Comparison of ENCODE assay signal across 14 mouse cellular contexts in the genomic region with DNA sequence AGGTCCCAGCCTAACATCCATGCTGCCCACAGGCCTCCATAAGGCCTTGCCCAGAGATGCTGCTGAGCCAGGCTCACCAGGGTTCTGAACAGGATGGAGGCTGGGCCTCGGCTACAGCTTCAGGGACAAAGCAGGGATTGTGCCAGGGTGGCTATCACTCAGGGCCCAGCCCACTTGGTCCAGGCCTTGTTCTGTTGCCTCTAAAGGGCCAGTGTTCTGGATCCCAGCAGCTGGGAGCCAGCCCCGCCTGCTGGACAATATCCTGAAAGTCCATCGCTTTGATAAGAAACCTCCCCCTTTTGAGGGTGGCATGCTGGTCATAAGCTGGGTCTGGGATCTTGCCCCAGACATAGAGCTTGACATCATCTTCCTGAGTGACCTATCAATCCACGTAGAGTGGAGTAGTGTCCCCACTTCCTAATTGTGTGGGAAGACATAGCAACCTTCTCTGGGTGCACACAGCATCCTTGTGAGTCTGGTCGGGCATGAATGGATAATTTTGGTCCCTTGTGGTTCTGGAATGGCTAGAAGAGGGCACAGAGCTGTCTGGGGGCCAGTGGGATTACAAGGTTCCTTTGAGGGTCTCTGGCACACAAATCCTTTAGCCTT. TPM values are rescaled to one million over a fixed set of nuclear protein-coding genes. Genes with fewer than 3 reads are reported as not detected.
DNase-seq lines count a peak whose midpoint lies in the region; ATAC-seq lines count a peak whose summit lies in the region.
"Had no signal": no experiment of that assay in that cellular context is flagged by ENCODE, and none has a peak within 500 bp of the region (broad histone marks: within the 10 kb centered on the region; RNA-seq: fewer than 3 reads in every experiment).

No protein-coding gene starts in this region.

- no peak for DNase-seq in frontal cortex, postnatal 10 days (ENCODE audit: low spot score in 2 of 2)
- DNase-seq in cerebellum, postnatal 10 days, result peak; percentile 41 to 59
- no peak for DNase-seq in yolk sac, embryonic 10.5 days (ENCODE audit: low spot score)
- no peak for DNase-seq in urinary bladder, postnatal 14 days (ENCODE audit: low spot score)
- DNase-seq: adrenal gland, postnatal 10 days; lung, postnatal 4 days; spleen, adult 18-20 months had no signal

- peak; percentile 15; the same call in 1 of the 2 replicates for ATAC-seq in frontal cortex, adult (ENCODE audit: low TSS enrichment)
- no peak for ATAC-seq in neural tube, embryonic 12.5 days (ENCODE audit: low FRiP score, low read depth)
- ATAC-seq in neural tube, embryonic 15.5 days (ENCODE audit: low FRiP score), result no peak
- ATAC-seq in midbrain, embryonic 16.5 days, result no peak

- H3K9ac ChIP-seq in neural tube, embryonic 12.5 days, result no peak overlapping the region
- no peak overlapping the region for H3K9ac ChIP-seq in neural tube, embryonic 15.5 days (replicated peaks)
- H3K9ac ChIP-seq in midbrain, embryonic 16.5 days (ENCODE audit: low read depth, low read length), result 0 out of 2 replicates have a peak overlapping the region, but pooled peaks have one; percentile 12
- H3K9ac ChIP-seq: kidney, embryonic 15.5 days; limb, embryonic 12.5 days had no signal

- peak overlapping the region; percentile 5 for H3K4me2 ChIP-seq in neural tube, embryonic 12.5 days (replicated peaks)
- no peak overlapping the region for H3K4me2 ChIP-seq in neural tube, embryonic 15.5 days
- no peak overlapping the region for H3K4me2 ChIP-seq in midbrain, embryonic 16.5 days (ENCODE audit: low read length)
- H3K4me2 ChIP-seq: kidney, embryonic 15.5 days; limb, embryonic 12.5 days had no signal

- no peak overlapping the region for H3K27ac ChIP-seq in neural tube, embryonic 12.5 days
- no peak overlapping the region for H3K27ac ChIP-seq in neural tube, embryonic 15.5 days (replicated peaks)
- H3K27ac ChIP-seq in midbrain, embryonic 16.5 days (ENCODE audit: low read length), result no peak overlapping the region
- H3K27ac ChIP-seq: embryonic facial prominence, embryonic 10.5 days; kidney, embryonic 15.5 days; limb, embryonic 12.5 days had no signal

- peaks cover 91% of the 10 kb centered on the region for H3K4me1 ChIP-seq in neural tube, embryonic 12.5 days
- peaks cover 98% of the 10 kb centered on the region for H3K4me1 ChIP-seq in neural tube, embryonic 15.5 days
- H3K4me1 ChIP-seq in midbrain, embryonic 16.5 days (ENCODE audit: control insufficient read depth, insufficient read depth, low read length), result peaks cover 89% of the 10 kb centered on the region
- H3K4me1 ChIP-seq: kidney, embryonic 15.5 days; limb, embryonic 12.5 days had no signal

- 72% methylated on average over 5 of the region's 5 CpGs for WGBS in neural tube, embryonic 12.5 days
- 62% methylated on average over 5 of the region's 5 CpGs for WGBS in neural tube, embryonic 15.5 days
- WGBS in midbrain, embryonic 16.5 days, result 64% methylated on average over 5 of the region's 5 CpGs

- H3K9me3 ChIP-seq in neural tube, embryonic 12.5 days, result no peaks in the 10 kb centered on the region
- no peaks in the 10 kb centered on the region for H3K9me3 ChIP-seq in neural tube, embryonic 15.5 days (replicated peaks)
- H3K9me3 ChIP-seq in midbrain, embryonic 16.5 days (replicated peaks; ENCODE audit: control insufficient read depth, low read length, poor library complexity, severe bottlenecking), result no peaks in the 10 kb centered on the region
- H3K9me3 ChIP-seq: kidney, embryonic 15.5 days; limb, embryonic 12.5 days had no signal

- H3K4me3 ChIP-seq in neural tube, embryonic 12.5 days, result no peak overlapping the region
- H3K4me3 ChIP-seq in neural tube, embryonic 15.5 days (replicated peaks), result no peak overlapping the region
- no peak overlapping the region for H3K4me3 ChIP-seq in midbrain, embryonic 16.5 days (ENCODE audit: low read depth, low read length)
- H3K4me3 ChIP-seq: embryonic facial prominence, embryonic 10.5 days; kidney, embryonic 15.5 days; limb, embryonic 12.5 days had no signal

- no peaks in the 10 kb centered on the region for H3K36me3 ChIP-seq in neural tube, embryonic 12.5 days
- H3K36me3 ChIP-seq in neural tube, embryonic 15.5 days, result no peaks in the 10 kb centered on the region
- H3K36me3 ChIP-seq in midbrain, embryonic 16.5 days (ENCODE audit: control insufficient read depth, insufficient read depth, low read length), result peaks cover 4% of the 10 kb centered on the region
- H3K36me3 ChIP-seq: kidney, embryonic 15.5 days; limb, embryonic 12.5 days had no signal

- H3K27me3 ChIP-seq in neural tube, embryonic 12.5 days (replicated peaks), result no peaks in the 10 kb centered on the region; the same call in 1 of the 2 replicates
- H3K27me3 ChIP-seq in neural tube, embryonic 15.5 days (replicated peaks), result no peaks in the 10 kb centered on the region
- no peaks in the 10 kb centered on the region for H3K27me3 ChIP-seq in midbrain, embryonic 16.5 days (ENCODE audit: control insufficient read depth, insufficient read depth, low read depth, low read length)

RNA-seq across cellular contexts. Expression of a gene that starts 6.1 kb away (rescaled TPM):
- polyA plus RNA-seq in neural tube, embryonic 12.5 days (2016; fragmentation: Nextera tagmentation; extraction: Ambion mirVana), result 21.0 and 21.2 TPM in 2 replicates
- 17.5 and 20.2 TPM in 2 replicates for polyA plus RNA-seq in neural tube, embryonic 15.5 days (2015; fragmentation: Nextera tagmentation; extraction: Ambion mirVana)
- 21.8 and 23.9 TPM in 2 replicates for polyA plus RNA-seq in midbrain, embryonic 16.5 days (2015; fragmentation: Nextera tagmentation; extraction: Ambion mirVana)

RNA-seq across cellular contexts. Expression of a gene that starts 37.4 kb away (rescaled TPM):
- polyA plus RNA-seq in neural tube, embryonic 12.5 days (2016; fragmentation: Nextera tagmentation; extraction: Ambion mirVana), result 70.1 and 74.1 TPM in 2 replicates
- 67.5 and 70.0 TPM in 2 replicates for polyA plus RNA-seq in neural tube, embryonic 15.5 days (2015; fragmentation: Nextera tagmentation; extraction: Ambion mirVana)
- 80.9 and 86.6 TPM in 2 replicates for polyA plus RNA-seq in midbrain, embryonic 16.5 days (2015; fragmentation: Nextera tagmentation; extraction: Ambion mirVana)

Comparison
In these comparisons a context has a peak if more than half of its experiments do, and no peak if none do; other contexts are left out.
1. DNase-seq: peak in cerebellum, postnatal 10 days (2 of 2); none in frontal cortex, postnatal 10 days (0 of 2), yolk sac, embryonic 10.5 days (single experiment) and urinary bladder, postnatal 14 days (single experiment).